Mouse (Mus musculus): ENCODE measurements around the gene Gdpd3.

DNA sequence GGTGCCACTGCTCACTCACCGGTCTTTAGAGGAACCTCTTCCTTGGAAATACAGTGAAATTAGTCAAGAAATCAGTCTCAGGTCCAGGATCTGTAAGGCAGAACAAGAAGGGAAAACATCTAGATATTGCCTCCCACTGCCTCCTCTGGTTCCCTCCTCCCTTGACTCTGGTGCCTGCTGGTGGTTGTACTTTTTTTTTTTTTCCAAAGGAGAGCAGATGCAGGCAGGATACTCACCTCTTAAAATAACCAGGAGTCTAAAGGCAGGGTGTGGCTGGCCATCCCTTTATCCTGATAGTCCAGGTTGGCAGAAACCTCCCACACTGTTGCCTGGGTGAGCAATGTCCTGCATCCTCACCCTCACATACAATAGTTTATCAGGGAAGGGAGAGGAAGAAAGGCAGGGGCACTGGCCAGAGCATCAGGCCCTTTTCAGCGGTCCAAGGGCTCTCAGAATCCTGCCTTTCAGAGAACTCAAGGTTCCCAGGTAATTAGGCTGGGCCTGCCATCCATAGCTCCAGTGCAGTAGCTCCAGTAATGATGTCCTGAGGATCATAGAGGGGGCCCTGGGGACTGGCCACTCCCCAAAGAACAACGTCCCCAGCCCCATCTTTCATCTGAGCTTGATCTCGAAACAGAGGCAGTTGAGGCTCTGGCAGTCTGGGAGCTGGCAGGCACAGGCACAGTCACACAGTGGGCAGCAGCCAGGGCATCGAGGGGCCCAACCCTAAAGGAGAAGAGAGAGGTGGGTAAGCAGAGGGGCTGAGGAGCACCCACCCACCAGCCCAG, 34.3 kb downstream of the Gdpd3 start:
- no peak for TF ChIP-seq POLR2A (IDR thresholded peaks at IDR 0.05; ENCODE audit: control insufficient read depth, low read depth, low read length)
- no peak for TF ChIP-seq CTCF (IDR thresholded peaks at IDR 0.05; ENCODE audit: control insufficient read depth, insufficient read depth, insufficient replicate concordance, low read depth, low read length)

Data from testis, adult 2 months (tissue).